Mouse (Mus musculus) cerebellum, adult 2 months (tissue): ENCODE measurements around the gene Ctdspl.

Experiments used
- CTCF ChIP-seq: fragments of 200-500 bp; IDR thresholded peaks from 2 replicates; pipeline ENCODE4 v1.5.1; 2011; ENCODE audit warnings: low read depth, mild to moderate bottlenecking, control low read depth, low read length, moderate library complexity, borderline replicate concordance; ENCODE audit not compliant: insufficient read depth
- POLR2A ChIP-seq: fragments of 200-500 bp; IDR thresholded peaks from 2 replicates; pipeline ENCODE4 v1.6.1; 2011; ENCODE audit warnings: low read length, control low read depth, borderline replicate concordance; ENCODE audit not compliant: insufficient read depth

GRCm38 (mm10) chr9:118951381-118951780 lies 25.1 kb downstream of the Ctdspl start:
- TF ChIP-seq CTCF (no peak), POLR2A (no peak)
